Mouse (Mus musculus): ENCODE data around the gene Klk1. TPM values are rescaled to one million over a fixed set of nuclear protein-coding genes. Genes with fewer than 3 reads are reported as not detected.

The Klk1 gene
- total RNA-seq, 2 experiments from 2014 or later = not detected

Other genes with a start within 250 kb of the Klk1 start
- gene Klk1b9, start 249.3 kb upstream of the Klk1 start, total RNA-seq (2021) = not detected
- gene Klk1b11, start 229.5 kb upstream of the Klk1 start, total RNA-seq (2021) = not detected
- gene Klk1b26, start 213.2 kb upstream of the Klk1 start, total RNA-seq (2021) = not detected
- not detected for gene Klk1b27, start 173.1 kb upstream of the Klk1 start, total RNA-seq (2021)
- not detected for gene Klk1b21, start 123.0 kb upstream of the Klk1 start, total RNA-seq (2021)
- gene Klk1b22, start 112.7 kb upstream of the Klk1 start, total RNA-seq (2021) = not detected
- gene Klk1b16, start 88.6 kb upstream of the Klk1 start, total RNA-seq (2021) = not detected
- not detected for gene Klk1b24, start 37.1 kb upstream of the Klk1 start, total RNA-seq (2021)
- gene Klk1b3, start 27.2 kb upstream of the Klk1 start, total RNA-seq (2021) = not detected
- gene Klk1b4, start 17.9 kb upstream of the Klk1 start, total RNA-seq (2021) = not detected
- not detected for gene Klk1b5, start 9.4 kb upstream of the Klk1 start, total RNA-seq (2021)
- not detected for gene Gm36864, start 10.8 kb downstream of the Klk1 start, total RNA-seq (2021)
- gene 1700028J19Rik, start 21.3 kb downstream of the Klk1 start, total RNA-seq (2021) = 1 to 10 TPM; 1.5 to 2.0 TPM
- gene 2410002F23Rik, start 21.4 kb downstream of the Klk1 start, total RNA-seq (2021) = 10 to 100 TPM; 88.7 to 94.1 TPM
- gene Acp4, start 32.0 kb downstream of the Klk1 start, total RNA-seq (2021) = not detected
- gene Gm15517, start 36.1 kb downstream of the Klk1 start, total RNA-seq (2021) = not detected
- gene Clec11a, start 81.5 kb downstream of the Klk1 start, total RNA-seq (2021) = 1 to 10 TPM; 2.6 to 3.6 TPM
- gene Shank1, start 84.9 kb downstream of the Klk1 start, total RNA-seq (2021) = 100 to 1,000 TPM; 512 to 537 TPM
- gene Syt3, start 158.7 kb downstream of the Klk1 start, total RNA-seq (2021) = 10 to 100 TPM; 77.1 to 81.9 TPM
- 1 to 10 TPM; 2.3 TPM for gene 1700008O03Rik, start 160.5 kb downstream of the Klk1 start, total RNA-seq (2021)
- gene Lrrc4b, start 203.7 kb downstream of the Klk1 start, total RNA-seq (2021) = 100 to 1,000 TPM; 269 to 330 TPM
- 10 to 100 TPM; 11.2 to 13.4 TPM for gene Aspdh, start 240.0 kb downstream of the Klk1 start, total RNA-seq (2021)
- 10 to 100 TPM; 60.6 to 63.2 TPM for gene Josd2, start 242.6 kb downstream of the Klk1 start, total RNA-seq (2021)

All from left cerebral cortex, postnatal 14 days (tissue).